Mouse (Mus musculus): Measurements from ENCODE around the gene Spdye4a.
"Not testable (repeated sequence)": the region's sequence is repeated elsewhere in the genome, so short reads cannot be mapped to it uniquely, and the experiment has no call there.

Gene Spdye4a

DNA sequence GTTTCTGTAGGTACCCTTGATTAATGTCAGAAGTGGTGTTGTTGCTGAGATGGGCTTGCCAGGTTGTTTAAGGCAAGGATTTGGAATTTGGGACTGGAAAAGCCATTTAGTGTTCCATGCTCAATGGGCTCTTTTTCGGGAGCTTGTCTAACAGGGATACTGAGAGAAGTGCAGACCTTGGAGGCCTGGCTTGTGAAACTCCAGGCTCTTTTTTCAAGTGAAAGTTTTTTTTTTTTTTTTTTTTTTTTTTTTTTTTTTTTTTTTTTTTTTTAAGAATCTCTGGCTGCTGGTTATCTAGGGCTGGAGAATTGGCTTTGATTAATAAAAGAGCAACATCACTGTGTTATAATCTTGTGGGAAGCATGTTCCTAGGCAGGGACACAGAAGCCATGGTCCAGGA, 4.4 kb downstream of the Spdye4a start:
- no peak for DNase-seq

DNA sequence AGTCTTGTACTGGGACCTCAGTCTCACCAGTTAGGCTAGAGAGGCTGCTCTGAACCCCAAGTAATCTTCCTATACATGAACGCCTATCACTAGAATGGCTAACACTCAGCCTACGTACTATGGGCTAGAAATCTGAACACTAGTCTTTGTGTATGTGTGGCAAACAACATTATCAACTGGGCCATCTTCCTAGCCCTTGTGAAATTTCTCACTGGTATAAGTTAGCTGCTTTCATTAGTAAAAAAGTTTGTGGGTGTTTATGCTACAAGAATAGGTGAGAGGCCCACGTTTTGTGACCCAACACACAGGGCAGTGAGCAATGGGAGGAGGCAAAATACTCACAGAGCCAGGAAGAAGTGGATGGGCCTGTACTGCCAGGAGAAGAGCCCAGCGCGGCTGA, 5.7 kb downstream of the Spdye4a start:
- no peak for DNase-seq

- no peak for DNase-seq
Observed at GRCm38 (mm10) chr5:143213832-143214231, 12.9 kb downstream of the Spdye4a start.

- no peak for DNase-seq
Observed at GRCm38 (mm10) chr5:143205015-143205414, 21.7 kb downstream of the Spdye4a start.

GRCm38 (mm10) chr5:143196506-143196905, 30.2 kb downstream of the Spdye4a start:
- no peak for DNase-seq

GRCm38 (mm10) chr5:143195166-143195565, 31.5 kb downstream of the Spdye4a start:
- no peak for DNase-seq

GRCm38 (mm10) chr5:143194747-143195146, 31.9 kb downstream of the Spdye4a start:
- not testable (repeated sequence) for DNase-seq

GRCm38 (mm10) chr5:143192806-143193205, 33.9 kb downstream of the Spdye4a start:
- DNase-seq = no peak

DNA sequence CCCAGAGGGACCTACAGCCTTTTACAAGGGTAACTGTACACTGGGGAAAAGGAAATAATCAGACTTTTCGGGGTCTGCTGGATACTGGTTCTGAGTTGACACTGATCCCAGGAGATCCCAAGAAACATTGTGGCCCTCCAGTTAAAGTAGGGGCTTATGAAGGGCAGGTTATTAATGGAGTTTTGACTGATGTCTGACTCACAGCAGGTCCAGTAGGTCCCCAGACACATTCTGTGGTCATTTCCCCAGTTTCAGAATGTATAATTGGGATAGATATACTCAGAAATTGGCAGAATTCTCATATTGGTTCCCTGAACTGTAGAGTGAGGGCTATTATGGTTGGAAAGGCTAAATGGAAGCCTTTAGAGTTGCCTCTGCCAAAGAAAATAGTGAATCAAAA, 38.7 kb downstream of the Spdye4a start:
- DNase-seq = not testable (repeated sequence)

DNA sequence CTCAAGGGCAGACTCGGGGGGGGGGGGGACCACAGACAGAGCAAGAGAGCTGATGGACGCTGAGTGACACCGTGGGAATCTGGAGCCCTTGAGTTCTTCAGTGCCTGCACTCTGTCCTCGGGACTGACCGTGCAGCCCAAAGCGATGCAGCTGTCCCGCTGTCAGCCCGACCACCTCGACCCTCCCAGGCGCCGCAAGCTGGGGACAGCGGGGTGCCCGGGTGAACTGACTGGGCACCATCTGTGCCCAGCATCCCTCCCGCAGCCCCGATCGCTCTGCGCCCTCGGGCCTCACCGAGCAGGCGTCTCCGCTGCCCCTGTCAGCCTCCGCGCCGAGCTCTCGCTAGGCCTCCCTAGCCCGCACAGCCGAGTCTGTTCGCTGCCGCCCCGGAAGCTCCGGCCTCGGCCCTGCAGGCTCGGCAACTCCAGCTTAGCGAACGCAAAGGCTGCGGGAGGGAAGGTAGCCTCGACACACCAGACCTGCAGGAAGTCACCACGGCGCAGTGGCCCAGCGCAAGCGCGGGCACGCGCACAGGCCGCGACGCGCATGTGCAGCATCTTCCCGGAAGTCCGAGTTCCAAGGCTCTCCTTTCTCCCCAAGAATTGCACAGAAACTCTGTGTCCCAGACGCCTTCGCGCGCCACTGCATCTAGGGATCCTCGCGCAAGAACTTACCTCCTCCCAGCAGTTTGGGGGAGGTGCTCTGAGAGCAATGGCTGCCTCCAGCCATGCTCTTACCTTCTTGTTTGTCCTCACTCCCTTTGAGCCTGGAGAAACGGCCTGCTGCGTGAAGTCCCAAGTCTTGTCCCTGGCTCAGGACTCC, 46.2 kb downstream of the Spdye4a start, which contains the start of the genes Rbak and Spdye4b:
Rbak (minus strand) TSS at position 521 of the 822 bp plus-strand sequence.
Spdye4b (plus strand) TSS at position 763 of the 822 bp plus-strand sequence.
- peak; percentile 97 for DNase-seq

- DNase-seq = no peak
Observed at GRCm38 (mm10) chr5:143179179-143179578, 47.5 kb downstream of the Spdye4a start.

GRCm38 (mm10) chr5:143177541-143178200, 49.0 kb downstream of the Spdye4a start:
- DNase-seq = no peak

DNA sequence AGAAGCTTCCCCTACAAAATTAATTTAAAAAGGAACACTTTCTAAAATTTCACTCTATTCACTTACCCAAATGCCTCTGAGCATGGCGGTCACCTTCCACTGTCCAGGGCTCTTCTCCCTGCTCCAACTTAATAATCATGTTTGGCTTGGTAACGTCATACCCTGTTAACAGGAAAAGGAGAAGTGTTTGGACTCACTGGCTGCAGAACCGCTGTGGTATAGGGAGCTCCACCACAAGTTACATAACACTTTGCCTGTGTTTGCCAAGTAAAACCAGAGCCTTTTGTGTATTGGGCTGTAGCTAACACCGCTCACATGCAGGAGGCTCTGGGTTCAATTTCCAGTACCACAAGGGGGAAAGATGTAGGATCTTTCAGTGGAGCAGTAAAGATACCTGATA, 50.7 kb downstream of the Spdye4a start:
- DNase-seq = no peak
